Mouse (Mus musculus): ENCODE data around the gene Ankmy1. TPM values are rescaled to one million over a fixed set of nuclear protein-coding genes. Genes with fewer than 3 reads are reported as not detected.
A peak's percentile ranks its signal among the peaks of the same experiment; 100 is the strongest.

Gene Ankmy1
- polyA plus RNA-seq, 1 experiment, result 0.36 TPM

GRCm38 (mm10) chr1:92875360-92876111 is 27.2 kb downstream of the Ankmy1 start:
- no peak for DNase-seq (ENCODE audit: low spot score)

GRCm38 (mm10) chr1:92874011-92874410 is 28.7 kb downstream of the Ankmy1 start:
- no peak for DNase-seq (ENCODE audit: low spot score)

- DNase-seq (ENCODE audit: low spot score), result no peak
Observed at GRCm38 (mm10) chr1:92872666-92873065, 30.0 kb downstream of the Ankmy1 start.

DNA sequence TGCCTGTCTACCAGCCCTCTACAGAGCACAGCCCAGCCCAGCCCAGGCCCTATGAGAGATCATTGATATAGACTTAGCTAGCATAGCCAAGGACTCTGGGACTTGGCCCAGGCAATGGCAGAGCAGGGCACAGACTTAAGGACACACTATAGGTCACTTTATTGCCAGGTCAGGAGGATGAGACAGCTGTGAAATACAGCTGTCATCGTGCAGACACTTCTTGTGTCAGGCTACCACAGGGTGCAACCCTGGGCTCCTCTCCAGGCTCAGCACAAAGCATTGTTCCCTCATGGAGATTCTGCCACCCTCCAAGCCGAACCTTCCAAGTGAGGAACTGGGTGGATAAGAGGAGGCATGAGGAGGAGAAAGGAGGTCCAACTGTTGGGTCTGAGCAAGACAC is 32.7 kb downstream of the Ankmy1 start:
- no peak for DNase-seq (ENCODE audit: low spot score)

- no peak for DNase-seq (ENCODE audit: low spot score)
Observed at GRCm38 (mm10) chr1:92866170-92866569, 36.5 kb downstream of the Ankmy1 start.

DNA sequence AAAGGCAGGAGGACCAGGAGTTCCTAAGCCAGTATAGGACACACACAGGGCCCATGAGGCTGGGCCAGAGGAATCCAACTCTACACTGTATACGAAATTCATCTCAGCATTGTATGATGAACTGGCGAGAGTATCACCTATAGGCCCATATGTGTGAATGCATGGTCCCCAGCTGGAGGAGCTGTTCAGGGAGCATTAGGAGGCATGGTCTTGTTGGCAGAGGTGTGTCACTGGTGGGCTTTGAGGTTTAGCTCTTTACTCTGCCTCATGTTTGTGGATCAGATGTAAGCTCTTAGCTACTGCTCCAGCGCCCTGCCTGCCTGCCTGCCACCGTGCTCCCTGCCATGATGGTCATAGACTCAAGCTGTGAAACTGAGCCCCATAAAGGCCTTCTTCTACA is 39.4 kb downstream of the Ankmy1 start:
- DNase-seq (ENCODE audit: low spot score), result no peak

GRCm38 (mm10) chr1:92861503-92861902 is 41.2 kb downstream of the Ankmy1 start:
- DNase-seq (ENCODE audit: low spot score), result no peak

DNA sequence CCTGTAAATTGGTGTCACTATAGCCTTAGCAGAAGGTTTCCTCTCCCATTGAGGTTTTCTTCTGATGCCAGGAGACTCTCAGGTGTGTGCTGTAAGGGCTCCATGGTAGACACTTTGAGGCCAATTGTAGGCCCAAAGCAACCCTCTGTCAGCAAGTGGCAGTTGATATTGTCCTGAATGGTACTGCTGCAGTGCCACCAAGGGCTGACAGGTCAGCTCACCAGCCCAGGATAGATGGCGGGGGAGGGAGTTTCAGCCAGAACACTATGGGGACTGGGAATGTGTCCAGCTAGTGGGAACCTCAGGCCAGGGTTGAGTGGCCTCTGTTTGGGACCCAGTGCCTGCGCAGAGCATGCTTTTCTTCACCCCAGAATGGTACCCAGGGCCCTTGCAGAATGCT is 50.3 kb downstream of the Ankmy1 start:
- no peak for DNase-seq (ENCODE audit: low spot score)

DNA sequence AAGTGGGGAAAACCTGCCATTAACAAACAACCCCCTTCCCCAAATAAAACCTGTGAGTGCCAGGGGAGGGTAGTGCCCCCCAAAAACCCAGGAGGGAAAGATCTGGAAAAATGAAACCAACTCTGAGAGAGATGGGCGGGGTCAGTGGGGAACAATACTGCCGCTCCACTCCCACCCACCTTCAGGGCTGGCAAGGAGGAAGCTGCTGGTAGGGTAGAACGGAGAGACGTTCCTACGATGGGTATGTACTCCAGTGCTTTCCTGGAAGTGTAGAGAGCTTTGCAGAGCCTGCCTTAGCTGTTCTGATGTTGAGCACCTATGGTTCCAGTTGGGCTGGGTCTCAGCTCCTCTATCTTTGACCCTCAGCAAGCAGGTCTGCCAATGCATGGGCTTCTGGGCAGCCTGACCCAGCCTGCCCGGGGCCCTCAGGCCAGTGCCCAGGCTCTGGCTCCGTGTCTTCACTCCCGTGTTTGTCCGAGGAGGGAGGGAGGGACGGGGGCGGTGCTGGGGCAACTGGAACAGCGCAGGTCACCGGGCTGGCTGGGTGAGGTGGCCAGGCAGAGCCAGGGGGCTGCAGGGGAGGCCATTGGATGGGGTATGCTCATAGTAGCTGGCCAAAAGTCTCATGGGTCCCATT is 52.6 kb downstream of the Ankmy1 start:
- DNase-seq (ENCODE audit: low spot score), result no peak

- DNase-seq (ENCODE audit: low spot score), result no peak
Observed at GRCm38 (mm10) chr1:92849491-92849890, 53.2 kb downstream of the Ankmy1 start.

- no peak for DNase-seq (ENCODE audit: low spot score)
Observed at GRCm38 (mm10) chr1:92847873-92848839, 54.5 kb downstream of the Ankmy1 start.

- DNase-seq (ENCODE audit: low spot score), result no peak
Observed at GRCm38 (mm10) chr1:92845889-92846288, 56.8 kb downstream of the Ankmy1 start.

DNA sequence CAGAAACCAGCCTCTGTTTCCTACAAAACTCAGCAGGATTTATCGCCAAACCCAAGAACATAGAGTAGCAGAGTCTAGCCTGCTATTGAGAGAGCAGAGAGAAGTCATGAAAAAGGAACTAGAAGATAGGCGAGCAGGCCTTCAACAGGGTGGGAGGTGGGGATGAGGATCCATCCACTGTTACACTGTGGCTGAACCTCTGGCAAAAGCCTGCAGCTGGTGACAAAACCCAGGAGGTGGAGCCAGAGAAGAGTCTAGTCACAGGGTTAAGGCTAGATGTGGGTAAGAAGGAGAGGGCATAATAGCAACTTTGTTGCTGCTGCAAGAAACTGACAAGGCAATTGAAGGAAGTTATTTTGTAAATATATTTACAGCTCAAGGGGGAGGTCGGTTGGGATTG is 61.3 kb downstream of the Ankmy1 start:
- DNase-seq (ENCODE audit: low spot score), result no peak

- DNase-seq (ENCODE audit: low spot score), result no peak
Observed at GRCm38 (mm10) chr1:92840231-92840890, 62.3 kb downstream of the Ankmy1 start.

DNA sequence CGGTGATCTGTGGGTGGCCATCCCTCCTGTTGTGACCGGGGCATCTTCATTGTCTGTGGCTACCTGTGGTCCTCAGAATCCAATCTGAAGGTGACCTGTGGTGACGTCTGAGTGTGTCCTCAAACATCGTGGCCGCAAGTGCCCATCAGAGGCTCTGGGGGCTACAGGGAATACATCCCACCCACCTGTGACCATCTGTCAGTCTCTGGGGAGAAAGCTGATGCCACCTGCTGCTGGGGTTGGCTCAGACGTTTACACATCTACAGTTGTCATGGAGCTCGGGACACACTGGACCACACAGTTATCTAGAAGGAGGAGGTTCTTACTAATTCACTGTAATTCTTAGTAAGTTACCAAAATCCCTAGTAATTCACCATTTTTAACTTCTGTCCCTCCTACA is 63.5 kb downstream of the Ankmy1 start:
- no peak for DNase-seq (ENCODE audit: low spot score)

GRCm38 (mm10) chr1:92837931-92838833 is 64.5 kb downstream of the Ankmy1 start:
- DNase-seq (ENCODE audit: low spot score), result no peak

- DNase-seq (ENCODE audit: low spot score), result peak; percentile 66
Observed at GRCm38 (mm10) chr1:92833987-92834706, 68.6 kb downstream of the Ankmy1 start.

GRCm38 (mm10) chr1:92832011-92833010 is 70.4 kb downstream of the Ankmy1 start:
- peak; percentile 37 for DNase-seq (ENCODE audit: low spot score)
